Mouse (Mus musculus): ENCODE data around the gene Tbc1d8. TPM values are rescaled to one million over a fixed set of nuclear protein-coding genes. Genes with fewer than 3 reads are reported as not detected.

The Tbc1d8 gene
- polyA plus RNA-seq, 2 experiments, result 2.5 to 3.1 TPM

GRCm38 (mm10) chr1:39335561-39336196 lies 142.9 kb downstream of the Tbc1d8 start:
- WGBS (ENCODE audit: insufficient replicate concordance), result 34% methylated on average over 15 of the region's 15 CpGs
- Histone ChIP-seq H3K27ac (no peak overlapping the region), H3K4me1 (replicated peaks; ENCODE audit: control insufficient read depth in 2 of 2, insufficient read depth in 2 of 2, low read length in 1 of 2) (no peaks in the 10 kb centered on the region), H3K4me2 (ENCODE audit: low read depth) (no peak overlapping the region), H3K9ac (replicated peaks) (no peak overlapping the region), H3K36me3 (replicated peaks; ENCODE audit: control insufficient read depth, insufficient read depth, low read depth) (no peaks in the 10 kb centered on the region), H3K9me3 (ENCODE audit: control insufficient read depth, low read length) (no peaks in the 10 kb centered on the region), H3K4me3 (ENCODE audit: insufficient read depth in 1 of 2, low read depth in 2 of 2, low read length in 2 of 2) (no peak overlapping the region), H3K27me3 (ENCODE audit: control insufficient read depth, insufficient read depth, low read length) (no peaks in the 10 kb centered on the region)
- DNase-seq (ENCODE audit: low read depth in 3 of 3, low spot score in 3 of 3) (no peak), ATAC-seq (ENCODE audit: insufficient read depth) (no peak)
- TF ChIP-seq CTCF (IDR thresholded peaks at IDR 0.05; ENCODE audit: low read depth) (no peak), EP300 (IDR thresholded peaks at IDR 0.05; ENCODE audit: low read depth) (no peak)

GRCm38 (mm10) chr1:39332456-39332855 lies 146.1 kb downstream of the Tbc1d8 start:
- TF ChIP-seq CTCF (IDR thresholded peaks at IDR 0.05; ENCODE audit: low read depth) (no peak), EP300 (IDR thresholded peaks at IDR 0.05; ENCODE audit: low read depth) (no peak)
- no peak for DNase-seq (ENCODE audit: low read depth in 3 of 3, low spot score in 3 of 3)
- no peaks in the 10 kb centered on the region for H3K4me1 ChIP-seq (replicated peaks; ENCODE audit: control insufficient read depth in 2 of 2, insufficient read depth in 2 of 2, low read length in 1 of 2)
- H3K27me3 ChIP-seq (ENCODE audit: control insufficient read depth, insufficient read depth, low read length), result no peaks in the 10 kb centered on the region
- no peak overlapping the region for H3K27ac ChIP-seq
- H3K9me3 ChIP-seq (ENCODE audit: control insufficient read depth, low read length), result no peaks in the 10 kb centered on the region
- H3K9ac ChIP-seq (replicated peaks), result no peak overlapping the region
- 54% methylated on average over 4 of the region's 4 CpGs for WGBS (ENCODE audit: insufficient replicate concordance)
- H3K36me3 ChIP-seq (replicated peaks; ENCODE audit: control insufficient read depth, insufficient read depth, low read depth), result no peaks in the 10 kb centered on the region
- ATAC-seq (ENCODE audit: insufficient read depth), result no peak
- H3K4me3 ChIP-seq (ENCODE audit: insufficient read depth in 1 of 2, low read depth in 2 of 2, low read length in 2 of 2), result no peak overlapping the region
- H3K4me2 ChIP-seq (ENCODE audit: low read depth), result no peak overlapping the region

- no peak for DNase-seq (ENCODE audit: low read depth in 3 of 3, low spot score in 3 of 3)
- 76% methylated on average over 7 of the region's 7 CpGs for WGBS (ENCODE audit: insufficient replicate concordance)
- Histone ChIP-seq H3K27me3 (ENCODE audit: control insufficient read depth, insufficient read depth, low read length) (no peaks in the 10 kb centered on the region), H3K4me2 (ENCODE audit: low read depth) (no peak overlapping the region), H3K4me3 (ENCODE audit: insufficient read depth in 1 of 2, low read depth in 2 of 2, low read length in 2 of 2) (no peak overlapping the region), H3K9ac (replicated peaks) (no peak overlapping the region), H3K9me3 (ENCODE audit: control insufficient read depth, low read length) (no peaks in the 10 kb centered on the region), H3K36me3 (replicated peaks; ENCODE audit: control insufficient read depth, insufficient read depth, low read depth) (no peaks in the 10 kb centered on the region), H3K27ac (no peak overlapping the region), H3K4me1 (replicated peaks; ENCODE audit: control insufficient read depth in 2 of 2, insufficient read depth in 2 of 2, low read length in 1 of 2) (no peaks in the 10 kb centered on the region)
- no peak for TF ChIP-seq EP300 (IDR thresholded peaks at IDR 0.05; ENCODE audit: low read depth)
- TF ChIP-seq CTCF (IDR thresholded peaks at IDR 0.05; ENCODE audit: low read depth), result no peak
- ATAC-seq (ENCODE audit: insufficient read depth), result no peak
These were observed 147.5 kb downstream of the Tbc1d8 start for GRCm38 (mm10) chr1:39330857-39331594.

GRCm38 (mm10) chr1:39327546-39327945 lies 151.0 kb downstream of the Tbc1d8 start:
- H3K4me3 ChIP-seq (ENCODE audit: insufficient read depth in 1 of 2, low read depth in 2 of 2, low read length in 2 of 2), result no peak overlapping the region
- ATAC-seq (ENCODE audit: insufficient read depth) (no peak), DNase-seq (ENCODE audit: low read depth in 3 of 3, low spot score in 3 of 3) (no peak)
- H3K4me2 ChIP-seq (ENCODE audit: low read depth), result no peak overlapping the region
- no peaks in the 10 kb centered on the region for H3K9me3 ChIP-seq (ENCODE audit: control insufficient read depth, low read length)
- H3K27ac ChIP-seq, result no peak overlapping the region
- 65% methylated on average over 7 of the region's 7 CpGs for WGBS (ENCODE audit: insufficient replicate concordance)
- H3K27me3 ChIP-seq (ENCODE audit: control insufficient read depth, insufficient read depth, low read length), result no peaks in the 10 kb centered on the region
- TF ChIP-seq EP300 (IDR thresholded peaks at IDR 0.05; ENCODE audit: low read depth) (no peak), CTCF (IDR thresholded peaks at IDR 0.05; ENCODE audit: low read depth) (no peak)
- no peaks in the 10 kb centered on the region for H3K36me3 ChIP-seq (replicated peaks; ENCODE audit: control insufficient read depth, insufficient read depth, low read depth)
- no peak overlapping the region for H3K9ac ChIP-seq (replicated peaks)
- no peaks in the 10 kb centered on the region for H3K4me1 ChIP-seq (replicated peaks; ENCODE audit: control insufficient read depth in 2 of 2, insufficient read depth in 2 of 2, low read length in 1 of 2)

GRCm38 (mm10) chr1:39325228-39325627 lies 153.3 kb downstream of the Tbc1d8 start:
- 66% methylated on average over 6 of the region's 6 CpGs for WGBS (ENCODE audit: insufficient replicate concordance)

More at GRCm38 (mm10) chr1:39325228-39325627, 153.3 kb downstream of the Tbc1d8 start:
- no peaks in the 10 kb centered on the region for H3K4me1 ChIP-seq (replicated peaks; ENCODE audit: control insufficient read depth in 2 of 2, insufficient read depth in 2 of 2, low read length in 1 of 2)
- no peak overlapping the region for H3K4me2 ChIP-seq (ENCODE audit: low read depth)
- no peak overlapping the region for H3K4me3 ChIP-seq (ENCODE audit: insufficient read depth in 1 of 2, low read depth in 2 of 2, low read length in 2 of 2)
- H3K27me3 ChIP-seq (ENCODE audit: control insufficient read depth, insufficient read depth, low read length), result no peaks in the 10 kb centered on the region
- no peaks in the 10 kb centered on the region for H3K36me3 ChIP-seq (replicated peaks; ENCODE audit: control insufficient read depth, insufficient read depth, low read depth)
- no peak overlapping the region for H3K27ac ChIP-seq
- ATAC-seq (ENCODE audit: insufficient read depth) (no peak), DNase-seq (ENCODE audit: low read depth in 3 of 3, low spot score in 3 of 3) (no peak)
- no peaks in the 10 kb centered on the region for H3K9me3 ChIP-seq (ENCODE audit: control insufficient read depth, low read length)
- no peak overlapping the region for H3K9ac ChIP-seq (replicated peaks)
- no peak for TF ChIP-seq EP300 (IDR thresholded peaks at IDR 0.05; ENCODE audit: low read depth)
